Mouse (Mus musculus) CD4-positive, CD25-positive, alpha-beta regulatory T cell, adult 2 months (primary cell): ENCODE measurements around the gene Ncoa3.

ENCODE experiments used
- DNase-seq: peaks from one replicate; pipeline ENCODE4 v3.0.0-alpha.2; 2012; ENCODE audit warnings: low read depth, low spot score

The Ncoa3 gene

GRCm38 (mm10) chr2:166100309-166101262 lies 108.2 kb downstream of the Ncoa3 start:
- DNase-seq = no peak

GRCm38 (mm10) chr2:166102893-166103292 lies 110.5 kb downstream of the Ncoa3 start:
- no peak for DNase-seq

- DNase-seq = no peak
Observed at GRCm38 (mm10) chr2:166105911-166106310, 113.5 kb downstream of the Ncoa3 start.

GRCm38 (mm10) chr2:166106631-166107030 lies 114.2 kb downstream of the Ncoa3 start:
- no peak for DNase-seq

- DNase-seq = no peak
Observed at GRCm38 (mm10) chr2:166107911-166108310, 115.5 kb downstream of the Ncoa3 start.

GRCm38 (mm10) chr2:166108326-166108725 lies 115.9 kb downstream of the Ncoa3 start:
- peak; percentile 71 for DNase-seq

GRCm38 (mm10) chr2:166110764-166111163 lies 118.3 kb downstream of the Ncoa3 start:
- DNase-seq = no peak

- no peak for DNase-seq
Observed at GRCm38 (mm10) chr2:166111238-166111637, 118.8 kb downstream of the Ncoa3 start.

- DNase-seq = no peak
Observed at GRCm38 (mm10) chr2:166111831-166112250, 119.4 kb downstream of the Ncoa3 start.

GRCm38 (mm10) chr2:166112986-166113385 lies 120.5 kb downstream of the Ncoa3 start:
- DNase-seq = no peak

GRCm38 (mm10) chr2:166115571-166116277 lies 123.3 kb downstream of the Ncoa3 start:
- no peak for DNase-seq

- no peak for DNase-seq
Observed at GRCm38 (mm10) chr2:166116278-166116608, 123.8 kb downstream of the Ncoa3 start.

- no peak for DNase-seq
Observed at GRCm38 (mm10) chr2:166116704-166117103, 124.3 kb downstream of the Ncoa3 start.

- no peak for DNase-seq
Observed at GRCm38 (mm10) chr2:166119992-166120391, 127.6 kb downstream of the Ncoa3 start.

- DNase-seq = no peak
Observed at GRCm38 (mm10) chr2:166121681-166122355, 129.4 kb downstream of the Ncoa3 start.

GRCm38 (mm10) chr2:166122781-166123180 lies 130.3 kb downstream of the Ncoa3 start:
- no peak for DNase-seq
